Mouse (Mus musculus) limb, embryonic 13.5 days (tissue): Measurements from ENCODE around the gene Itpk1. TPM values are rescaled to one million over a fixed set of nuclear protein-coding genes. Genes with fewer than 3 reads are reported as not detected.

Source experiments
- ATAC-seq: fragments of 200-750 bp; cut with Nextera tagmentation; 2 replicates; pipeline ENCODE4 v1.8.0; 2017; ENCODE audit warnings: low read depth, moderate number of reproducible peaks, moderate TSS enrichment; ENCODE audit not compliant: low FRiP score
- H3K27ac ChIP-seq: fragments of 300-500 bp; sonication (generic); 2 replicates; pipeline ENCODE4 v1.5.1; 2015; ENCODE audit warnings: inconsistent platforms, mild to moderate bottlenecking, moderate library complexity
- H3K27me3 ChIP-seq: fragments of 300-500 bp; sonication (generic); 2 replicates; pipeline ENCODE4 v1.6.1; 2015; ENCODE audit warnings: mild to moderate bottlenecking, inconsistent platforms
- H3K36me3 ChIP-seq: fragments of 300-500 bp; sonication (generic); 2 replicates; pipeline ENCODE4 v1.6.1; 2015; ENCODE audit warnings: inconsistent platforms, mild to moderate bottlenecking, moderate library complexity
- H3K4me1 ChIP-seq: fragments of 300-500 bp; sonication (generic); 2 replicates; pipeline ENCODE4 v1.6.1; 2015; ENCODE audit warnings: inconsistent platforms
- H3K4me2 ChIP-seq: fragments of 300-500 bp; sonication (generic); replicated peaks from 2 replicates; pipeline ENCODE4 v1.6.1; 2015; ENCODE audit warnings: inconsistent platforms, mild to moderate bottlenecking, moderate library complexity
- H3K4me3 ChIP-seq: fragments of 300-500 bp; sonication (generic); 2 replicates; pipeline ENCODE4 v1.5.1; 2015; ENCODE audit warnings: moderate library complexity, mild to moderate bottlenecking, inconsistent platforms
- H3K9ac ChIP-seq: fragments of 300-500 bp; sonication (generic); 2 replicates; pipeline ENCODE4 v1.6.1; 2015; ENCODE audit warnings: mild to moderate bottlenecking, inconsistent platforms
- H3K9me3 ChIP-seq: fragments of 300-500 bp; sonication (generic); 2 replicates; pipeline ENCODE4 v1.6.1; 2016; ENCODE audit warnings: inconsistent platforms
- WGBS: fragments of 180-500 bp; shearing (Covaris S2); methylation state at CpG from one replicate; pipeline ENCODE4 v1.1.7; 2015; 5-methylcytosine and 5-hydroxymethylcytosine counted together
- polyA plus RNA-seq: library from polyadenylated mRNA; unstranded; fragments of >200 nt; fragmentation: Nextera tagmentation; extraction: Ambion mirVana; gene quantifications from 2 replicates; pipeline ENCODE4 v1.2.1, GENCODE M21; 2015

The Itpk1 gene
- polyA plus RNA-seq, 1 experiment from 2014 or later: 9.3 TPM

DNA sequence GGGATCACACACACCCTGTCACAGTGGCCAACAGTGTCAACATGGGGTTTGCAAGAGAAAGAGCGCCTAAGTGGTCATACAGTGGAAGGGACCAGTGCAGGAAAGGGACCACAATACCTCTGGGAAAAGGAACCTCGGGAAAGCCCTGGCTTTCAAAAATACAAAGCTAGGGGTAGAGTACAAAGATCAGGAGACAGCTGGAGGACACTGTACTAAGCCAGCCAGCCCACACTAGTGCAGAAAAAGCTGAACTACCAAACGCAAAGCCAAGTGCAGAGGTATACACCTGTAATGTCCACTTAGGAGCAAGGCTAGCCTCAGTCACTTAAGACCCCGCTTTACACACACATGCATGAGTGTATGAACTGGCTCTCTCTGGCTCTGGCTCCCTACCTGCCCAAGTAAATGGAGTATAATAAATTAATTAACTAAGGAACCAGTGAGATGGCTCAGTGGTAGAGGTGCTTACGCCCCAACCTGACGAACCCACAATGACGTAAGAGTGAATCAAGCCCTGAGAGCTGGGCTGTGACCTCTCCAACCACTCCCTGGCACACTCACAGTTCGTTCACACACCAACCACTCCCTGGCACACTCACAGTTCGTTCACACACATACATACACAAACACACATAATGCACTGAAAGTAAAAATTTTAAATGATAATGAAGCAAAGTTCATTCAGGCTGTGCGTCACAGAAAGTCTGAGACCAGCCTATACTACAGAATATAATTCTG lies 39.1 kb downstream of the Itpk1 start:
- Histone ChIP-seq H3K9me3 (no peaks in the 10 kb centered on the region), H3K9ac (no peak overlapping the region), H3K27me3 (no peaks in the 10 kb centered on the region), H3K36me3 (no peaks in the 10 kb centered on the region), H3K27ac (no peak overlapping the region), H3K4me3 (no peak overlapping the region), H3K4me1 (peaks cover 19% of the 10 kb centered on the region; the same call in 1 of the 2 replicates), H3K4me2 (no peak overlapping the region)
- no peak for ATAC-seq
- 92% methylated on average over 10 of the region's 10 CpGs for WGBS

DNA sequence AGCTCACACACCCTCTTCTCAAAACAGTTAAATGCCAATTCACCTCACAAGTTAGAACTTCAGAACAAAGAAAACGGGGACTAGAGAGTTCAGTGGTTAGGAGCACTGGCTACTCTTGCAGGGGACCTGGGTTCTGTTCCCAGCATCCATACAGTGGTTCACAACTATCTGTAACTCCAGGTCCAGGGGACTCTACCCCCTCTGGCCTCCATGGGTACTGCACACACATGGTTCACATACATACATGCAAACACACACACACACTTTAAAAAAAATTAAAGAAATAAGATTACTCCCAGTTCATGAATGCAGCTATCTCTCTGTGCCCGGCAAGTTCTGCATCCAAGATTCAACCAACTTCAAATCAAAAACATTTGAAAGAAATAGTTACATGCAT lies 40.7 kb downstream of the Itpk1 start:
- ATAC-seq: no peak
- peaks cover 19% of the 10 kb centered on the region; the same call in 1 of the 2 replicates for H3K4me1 ChIP-seq
- 91% methylated on average over 2 of the region's 2 CpGs for WGBS
- H3K9ac ChIP-seq: no peak overlapping the region
- no peak overlapping the region for H3K4me2 ChIP-seq
- no peak overlapping the region for H3K4me3 ChIP-seq
- H3K9me3 ChIP-seq: no peaks in the 10 kb centered on the region
- no peaks in the 10 kb centered on the region for H3K36me3 ChIP-seq
- no peaks in the 10 kb centered on the region for H3K27me3 ChIP-seq
- H3K27ac ChIP-seq: no peak overlapping the region

DNA sequence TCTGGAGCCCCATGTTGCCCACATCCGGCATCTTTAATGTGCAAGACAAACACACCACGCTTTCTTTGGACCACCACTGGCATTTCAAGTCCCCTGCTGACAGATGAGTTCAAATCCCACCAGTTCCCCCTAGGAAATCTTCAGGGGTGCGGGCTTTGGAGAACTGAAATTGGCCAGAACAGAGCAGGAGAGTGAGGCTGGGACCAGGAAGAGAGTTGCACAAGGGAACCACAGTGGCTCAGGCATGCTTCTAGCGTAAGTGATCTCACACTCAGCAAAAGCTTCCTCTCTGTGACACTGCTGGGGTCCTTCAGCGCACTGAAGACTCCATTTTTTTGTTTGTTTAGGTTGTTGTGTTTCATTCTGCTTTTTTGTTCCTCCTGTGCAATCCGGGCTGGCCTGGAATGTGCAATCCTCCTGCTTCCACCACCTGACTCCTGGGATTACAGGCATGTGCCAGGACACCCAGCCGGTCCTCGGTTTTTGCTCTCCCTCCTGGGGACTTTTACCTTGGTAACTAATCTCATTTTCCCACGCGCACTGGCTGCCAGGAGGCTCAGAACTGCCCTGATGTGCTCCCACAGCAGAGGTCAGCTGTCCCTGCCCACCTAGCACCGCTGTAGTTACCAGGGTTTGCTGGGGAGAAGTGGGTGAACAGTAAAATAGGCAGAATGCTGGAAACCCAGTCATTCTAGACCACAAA lies 41.2 kb downstream of the Itpk1 start:
- no peak overlapping the region for H3K9ac ChIP-seq
- H3K27me3 ChIP-seq: no peaks in the 10 kb centered on the region
- H3K4me2 ChIP-seq: no peak overlapping the region
- WGBS: 80% methylated on average over 11 of the region's 11 CpGs
- ATAC-seq: no peak
- no peaks in the 10 kb centered on the region for H3K9me3 ChIP-seq
- no peaks in the 10 kb centered on the region for H3K36me3 ChIP-seq
- H3K27ac ChIP-seq: no peak overlapping the region
- no peak overlapping the region for H3K4me3 ChIP-seq
- H3K4me1 ChIP-seq: peaks cover 19% of the 10 kb centered on the region; the same call in 1 of the 2 replicates

DNA sequence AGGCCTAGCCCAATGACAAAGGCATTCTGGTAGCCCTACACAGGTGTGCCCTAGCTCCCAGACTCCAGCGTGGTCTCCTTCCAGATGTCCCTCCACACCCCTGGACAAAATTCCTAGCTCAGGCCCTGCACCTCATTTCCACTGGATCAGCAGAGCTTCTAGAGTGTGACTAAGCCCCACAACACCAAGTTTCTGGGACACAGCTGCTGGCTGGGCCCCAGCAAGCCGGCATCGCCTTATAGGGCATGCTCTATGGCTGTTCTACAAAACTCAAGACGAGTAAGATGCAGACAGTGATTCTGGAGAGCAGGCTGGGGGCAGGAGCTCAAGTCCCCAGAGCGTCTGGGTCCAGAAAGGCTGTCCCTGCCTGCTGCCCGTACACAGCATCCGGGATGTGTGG lies 43.0 kb downstream of the Itpk1 start:
- Histone ChIP-seq H3K36me3 (no peaks in the 10 kb centered on the region), H3K27ac (no peak overlapping the region), H3K4me1 (peaks cover 20% of the 10 kb centered on the region), H3K9ac (no peak overlapping the region), H3K27me3 (no peaks in the 10 kb centered on the region), H3K9me3 (no peaks in the 10 kb centered on the region), H3K4me2 (no peak overlapping the region), H3K4me3 (no peak overlapping the region)
- WGBS: 70% methylated on average over 7 of the region's 7 CpGs
- ATAC-seq: 0 out of 2 replicates have a peak, but pooled peaks have one; percentile 36

DNA sequence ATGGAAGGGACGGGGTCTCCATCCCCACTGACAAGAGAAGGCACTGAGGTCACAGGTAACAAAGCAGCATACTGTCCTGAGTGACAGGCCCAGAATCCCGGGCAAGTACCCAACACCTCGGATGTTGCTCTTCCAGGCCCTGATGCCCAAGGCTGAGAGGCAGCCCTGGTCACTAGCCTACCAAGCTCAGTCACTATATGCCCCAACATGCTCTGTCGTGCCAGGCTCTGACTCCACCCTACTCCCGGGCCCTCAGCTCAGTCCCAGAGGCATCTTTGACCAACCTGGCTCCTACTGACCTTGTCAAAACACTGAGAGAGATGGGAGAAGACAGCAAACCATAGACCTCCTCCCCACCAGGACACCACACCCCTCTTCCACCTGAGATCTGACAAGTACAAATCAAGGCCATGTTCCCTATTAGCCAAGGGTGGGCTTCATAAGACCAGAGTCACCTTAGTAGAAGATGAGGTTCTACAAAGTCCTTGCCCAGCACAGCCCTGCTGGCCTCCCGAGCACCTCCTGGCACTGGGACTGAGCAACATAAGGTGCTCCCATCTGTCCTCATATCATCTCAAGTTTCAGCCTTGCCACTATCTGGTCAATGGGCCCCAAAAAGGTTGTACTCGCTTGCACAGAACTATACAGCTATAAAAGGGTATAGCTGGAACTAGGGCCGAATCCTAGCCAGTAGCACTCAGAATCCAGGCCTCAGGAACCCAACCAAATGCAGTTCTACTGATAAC lies 43.7 kb downstream of the Itpk1 start:
- no peaks in the 10 kb centered on the region for H3K27me3 ChIP-seq
- no peak overlapping the region for H3K4me2 ChIP-seq
- H3K27ac ChIP-seq: no peak overlapping the region
- no peak for ATAC-seq
- no peaks in the 10 kb centered on the region for H3K36me3 ChIP-seq
- H3K9ac ChIP-seq: no peak overlapping the region
- no peaks in the 10 kb centered on the region for H3K9me3 ChIP-seq
- H3K4me3 ChIP-seq: no peak overlapping the region
- WGBS: 87% methylated on average over 8 of the region's 8 CpGs
- peaks cover 27% of the 10 kb centered on the region for H3K4me1 ChIP-seq

DNA sequence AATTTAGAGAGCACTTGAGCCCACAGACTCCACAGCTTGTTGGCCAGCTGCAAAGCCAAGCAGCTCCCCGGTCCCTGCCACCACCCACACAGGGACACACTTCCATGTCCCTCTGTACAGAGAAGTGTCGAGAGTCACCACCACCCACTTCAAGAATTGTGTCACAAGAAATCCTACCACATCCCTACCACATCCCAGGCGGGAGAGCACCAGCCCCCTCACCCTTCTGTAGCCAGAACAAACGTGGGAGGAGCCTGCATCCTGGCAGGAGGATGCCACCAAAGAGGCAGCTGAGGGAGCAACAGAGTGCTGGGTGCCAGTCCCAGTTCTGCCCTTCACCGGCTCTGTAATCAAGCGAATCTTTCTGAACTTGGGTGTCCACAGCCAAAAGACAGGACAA lies 51.7 kb downstream of the Itpk1 start:
- WGBS: 70% methylated on average over 6 of the region's 6 CpGs
- no peak overlapping the region for H3K4me2 ChIP-seq
- peaks cover 71% of the 10 kb centered on the region for H3K4me1 ChIP-seq
- no peak for ATAC-seq
- no peaks in the 10 kb centered on the region for H3K9me3 ChIP-seq
- H3K9ac ChIP-seq: no peak overlapping the region
- no peak overlapping the region for H3K27ac ChIP-seq
- H3K36me3 ChIP-seq: no peaks in the 10 kb centered on the region
- no peak overlapping the region for H3K4me3 ChIP-seq
- H3K27me3 ChIP-seq: no peaks in the 10 kb centered on the region

DNA sequence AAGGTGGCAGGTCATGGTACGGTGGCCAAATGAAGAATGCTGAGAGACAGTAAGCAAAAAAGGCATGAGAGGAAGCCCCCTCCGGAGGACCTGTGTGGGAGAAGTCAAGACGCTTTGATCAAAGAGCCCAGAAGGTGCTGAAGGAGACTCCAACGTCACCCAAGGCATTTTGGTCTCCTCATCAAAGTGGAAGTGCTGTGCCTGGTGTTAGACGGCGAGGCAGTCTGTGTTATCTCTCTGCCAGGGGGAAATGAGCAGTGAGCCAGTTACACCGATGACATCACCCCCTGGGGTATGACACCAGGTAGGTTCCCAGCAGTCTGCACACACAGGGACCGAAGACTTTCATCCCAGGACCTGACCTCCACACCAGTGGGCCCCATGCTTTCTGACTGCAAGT lies 52.3 kb downstream of the Itpk1 start:
- Histone ChIP-seq H3K4me1 (peaks cover 74% of the 10 kb centered on the region), H3K27ac (no peak overlapping the region), H3K27me3 (no peaks in the 10 kb centered on the region), H3K9ac (no peak overlapping the region), H3K4me2 (no peak overlapping the region), H3K9me3 (no peaks in the 10 kb centered on the region), H3K4me3 (no peak overlapping the region), H3K36me3 (no peaks in the 10 kb centered on the region)
- ATAC-seq: no peak
- WGBS: 19% methylated on average over 8 of the region's 8 CpGs

DNA sequence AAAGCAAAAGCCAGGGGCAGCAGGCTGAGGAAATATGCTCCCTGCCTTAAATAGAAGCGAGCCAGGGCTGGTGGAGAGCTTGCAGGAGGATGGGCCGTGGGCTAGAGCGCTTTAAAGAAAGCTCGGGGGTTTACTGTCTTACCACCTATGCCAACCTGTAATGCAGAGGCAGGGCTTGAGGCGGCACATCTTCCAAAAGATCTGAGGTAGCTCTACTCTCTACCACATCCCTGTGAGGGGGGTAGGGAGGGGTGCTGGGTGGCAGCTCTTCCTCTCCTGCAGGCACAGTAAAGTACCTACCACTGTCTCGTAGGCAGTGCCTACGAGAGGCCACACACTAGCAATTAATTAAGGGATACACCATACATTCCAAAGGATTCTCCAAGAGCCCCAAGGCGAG lies 52.9 kb downstream of the Itpk1 start:
- 58% methylated on average over 8 of the region's 8 CpGs for WGBS
- no peak overlapping the region for H3K9ac ChIP-seq
- H3K27ac ChIP-seq: no peak overlapping the region

DNA sequence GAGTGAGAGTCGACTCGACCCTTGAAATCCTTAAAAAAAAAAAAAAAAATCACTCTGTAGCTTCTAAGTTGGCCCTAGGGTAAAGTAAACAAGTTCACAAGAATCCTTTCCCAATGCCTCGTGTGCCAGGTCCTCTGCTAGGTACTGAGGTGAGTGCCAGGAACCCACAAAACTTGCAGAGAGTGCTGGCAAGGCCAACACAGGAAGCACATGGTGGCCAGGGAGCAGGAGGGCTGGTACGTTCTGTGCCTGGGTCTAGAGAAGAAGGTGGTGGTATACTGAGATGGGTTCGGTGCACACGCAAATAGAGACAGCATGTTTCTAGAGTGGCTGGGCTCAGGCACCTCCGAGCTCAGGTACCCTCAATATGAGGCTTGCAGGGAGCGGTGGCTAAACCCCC lies 53.3 kb downstream of the Itpk1 start:
- Histone ChIP-seq H3K9ac (no peak overlapping the region), H3K4me1 (peaks cover 74% of the 10 kb centered on the region), H3K4me2 (no peak overlapping the region), H3K9me3 (no peaks in the 10 kb centered on the region), H3K27me3 (no peaks in the 10 kb centered on the region), H3K4me3 (no peak overlapping the region), H3K36me3 (no peaks in the 10 kb centered on the region), H3K27ac (no peak overlapping the region)
- no peak for ATAC-seq
- WGBS: 71% methylated on average over 8 of the region's 8 CpGs

More for the DNA sequence above, 52.9 kb downstream of the Itpk1 start:
- no peaks in the 10 kb centered on the region for H3K36me3 ChIP-seq
- H3K9me3 ChIP-seq: no peaks in the 10 kb centered on the region
- no peak overlapping the region for H3K4me3 ChIP-seq
- H3K4me2 ChIP-seq: no peak overlapping the region
- ATAC-seq: no peak
- peaks cover 74% of the 10 kb centered on the region for H3K4me1 ChIP-seq
- no peaks in the 10 kb centered on the region for H3K27me3 ChIP-seq

DNA sequence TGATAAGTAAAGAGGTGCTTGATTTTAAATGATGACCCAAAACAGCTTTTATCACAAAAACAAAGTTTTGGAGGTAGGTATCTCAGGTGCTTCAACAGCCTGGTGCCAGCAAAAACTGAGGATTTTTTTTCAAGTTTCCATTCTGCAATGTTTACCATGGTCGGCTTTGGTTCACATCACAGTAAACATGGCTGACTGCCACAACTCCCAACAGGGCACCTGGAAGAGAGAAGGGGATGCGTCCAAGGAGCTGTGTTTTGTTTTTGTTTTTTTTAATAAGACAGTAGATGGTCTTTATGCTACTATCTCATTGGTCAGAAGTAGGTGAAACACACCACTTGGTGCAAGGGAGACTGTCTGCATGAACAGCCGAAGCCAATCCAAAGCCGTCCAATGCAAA lies 54.1 kb downstream of the Itpk1 start:
- Histone ChIP-seq H3K4me2 (no peak overlapping the region), H3K4me3 (no peak overlapping the region), H3K4me1 (peaks cover 69% of the 10 kb centered on the region), H3K27ac (no peak overlapping the region), H3K9ac (no peak overlapping the region), H3K36me3 (no peaks in the 10 kb centered on the region), H3K9me3 (no peaks in the 10 kb centered on the region), H3K27me3 (no peaks in the 10 kb centered on the region)
- no peak for ATAC-seq
- 87% methylated on average over 4 of the region's 4 CpGs for WGBS

DNA sequence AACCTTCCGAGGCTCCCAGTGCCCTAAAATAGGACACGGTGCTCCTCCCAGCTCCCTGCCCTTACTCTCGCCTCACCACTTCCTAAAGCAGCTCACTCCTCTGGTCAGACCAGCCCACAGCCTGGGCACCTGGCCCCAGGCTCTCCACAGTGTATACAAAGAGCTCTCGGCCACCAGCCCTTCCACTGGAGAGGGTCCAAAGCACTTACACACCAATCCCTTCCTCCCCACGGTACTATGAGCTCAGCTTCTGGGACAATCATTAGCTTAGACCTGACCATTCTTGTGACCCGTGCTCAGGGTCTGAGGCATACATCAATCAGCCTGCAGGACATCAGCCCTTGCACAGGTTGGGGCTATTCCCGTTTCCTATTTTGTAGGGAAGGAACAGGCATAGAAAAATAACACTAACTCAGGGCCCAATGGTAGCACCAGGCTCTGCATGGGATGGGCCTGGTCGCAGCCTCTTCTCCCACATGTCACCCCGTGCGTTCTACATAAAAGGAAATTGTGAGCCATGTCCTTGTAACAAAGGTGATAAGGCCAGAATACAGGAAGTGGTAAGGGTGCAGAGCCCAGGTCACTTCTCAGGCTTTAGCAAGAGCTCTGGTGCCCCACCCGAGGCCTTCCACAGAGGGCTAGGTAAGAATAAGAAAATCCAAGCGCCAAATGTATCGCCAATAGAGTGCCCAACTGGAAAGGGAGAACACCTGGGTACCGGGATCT lies 56.7 kb downstream of the Itpk1 start:
- WGBS: 80% methylated on average over 14 of the region's 14 CpGs
- H3K36me3 ChIP-seq: no peaks in the 10 kb centered on the region
- peaks cover 61% of the 10 kb centered on the region for H3K4me1 ChIP-seq

More for the DNA sequence above, 56.7 kb downstream of the Itpk1 start:
- no peak for ATAC-seq
- H3K9me3 ChIP-seq: no peaks in the 10 kb centered on the region
- H3K9ac ChIP-seq: no peak overlapping the region
- no peak overlapping the region for H3K27ac ChIP-seq
- H3K27me3 ChIP-seq: no peaks in the 10 kb centered on the region
- H3K4me2 ChIP-seq: no peak overlapping the region
- no peak overlapping the region for H3K4me3 ChIP-seq
